Mouse (Mus musculus) WW6 (cell line): Measurements from ENCODE around the gene Diras1.
"Not testable (repeated sequence)": the region's sequence is repeated elsewhere in the genome, so short reads cannot be mapped to it uniquely, and the experiment has no call there.

Experiments used
- DNase-seq: peaks from one replicate; pipeline ENCODE4 v3.0.0-alpha.2; 2013; ENCODE audit warnings: low read depth, low spot score

Diras1 gene

DNA sequence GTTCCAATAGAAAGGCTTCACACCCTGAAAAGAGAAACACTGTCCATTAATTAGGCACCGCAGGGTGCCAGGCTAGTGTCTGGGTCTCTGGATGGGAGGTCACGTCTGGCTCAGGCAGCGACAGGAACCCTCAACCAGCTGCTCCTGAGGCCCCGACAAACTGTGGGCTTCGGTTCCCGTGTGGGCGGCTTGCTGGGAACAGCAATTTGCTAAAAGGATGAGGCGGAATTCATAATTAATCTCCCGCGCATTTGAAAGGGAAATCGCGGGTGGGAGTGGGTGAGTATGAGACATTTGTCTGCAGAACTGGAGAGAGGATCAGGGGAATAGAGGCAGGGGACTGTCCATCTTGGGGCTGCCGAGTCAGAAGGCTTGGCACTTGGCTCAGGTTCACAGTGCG lies 27.4 kb downstream of the Diras1 start:
- no peak for DNase-seq

DNA sequence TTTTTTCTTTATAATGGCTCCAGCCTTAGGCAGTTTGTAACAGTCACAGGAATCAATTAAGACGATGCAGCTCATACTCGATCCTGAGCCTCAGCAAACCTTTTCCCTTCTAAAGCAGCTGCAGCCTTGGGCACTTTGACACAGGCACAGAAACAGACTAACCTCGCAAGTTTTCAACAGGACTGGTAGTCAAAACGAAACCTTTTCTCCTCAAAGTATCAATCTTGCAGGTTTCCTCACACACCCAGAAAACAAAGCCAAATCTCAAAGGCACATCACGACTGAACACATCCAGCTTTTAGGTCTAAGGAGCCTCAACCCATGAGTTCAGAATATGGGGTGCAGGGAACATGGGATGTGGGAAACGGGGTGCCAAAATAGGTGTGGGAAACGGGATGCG lies 28.1 kb downstream of the Diras1 start:
- no peak for DNase-seq

DNA sequence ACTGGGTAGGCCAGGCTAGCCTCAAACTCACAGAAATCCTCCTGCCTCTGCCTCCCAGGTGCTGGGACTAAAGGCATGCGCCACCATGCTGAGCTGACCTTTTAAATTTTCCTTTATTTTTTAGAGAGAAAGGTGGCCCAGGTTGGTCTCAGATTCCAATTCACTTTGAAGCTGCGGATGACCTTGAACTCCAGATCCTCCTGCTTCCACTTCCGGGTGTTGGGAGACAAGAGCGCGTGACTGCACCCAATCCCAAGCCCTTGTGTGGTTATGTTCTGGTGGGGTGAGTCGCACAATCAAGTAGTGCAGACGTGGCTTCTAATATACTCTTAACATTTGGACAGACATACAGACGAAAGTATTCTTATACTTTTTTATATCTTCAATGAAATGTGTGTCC lies 29.0 kb downstream of the Diras1 start:
- no peak for DNase-seq

DNA sequence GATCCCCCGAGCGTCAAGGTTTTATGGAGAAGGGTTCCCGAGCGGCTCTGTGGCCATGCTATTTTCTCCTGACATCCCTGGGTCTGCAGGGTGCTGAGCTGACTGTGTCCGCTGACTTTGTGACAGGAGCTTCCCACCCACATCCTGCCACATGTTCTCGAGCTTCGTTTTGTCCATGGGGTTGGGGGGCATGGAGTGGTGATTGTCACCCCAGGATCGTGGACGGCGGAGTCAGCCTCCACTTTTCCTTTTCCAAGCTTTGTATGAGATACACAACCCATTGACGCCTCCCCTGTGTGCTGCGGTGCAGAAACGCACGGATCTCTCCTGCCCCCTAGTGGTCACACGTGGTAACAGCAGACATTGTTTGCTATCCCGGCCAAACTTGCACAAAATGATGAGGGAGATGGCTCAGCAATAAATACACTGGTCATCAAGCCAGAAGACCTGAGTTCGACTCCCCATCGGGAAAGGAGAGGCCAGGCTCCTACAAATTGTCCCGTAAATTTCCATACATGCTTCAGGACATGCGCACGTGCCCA lies 30.3 kb downstream of the Diras1 start:
- DNase-seq: peak; percentile 64

DNA sequence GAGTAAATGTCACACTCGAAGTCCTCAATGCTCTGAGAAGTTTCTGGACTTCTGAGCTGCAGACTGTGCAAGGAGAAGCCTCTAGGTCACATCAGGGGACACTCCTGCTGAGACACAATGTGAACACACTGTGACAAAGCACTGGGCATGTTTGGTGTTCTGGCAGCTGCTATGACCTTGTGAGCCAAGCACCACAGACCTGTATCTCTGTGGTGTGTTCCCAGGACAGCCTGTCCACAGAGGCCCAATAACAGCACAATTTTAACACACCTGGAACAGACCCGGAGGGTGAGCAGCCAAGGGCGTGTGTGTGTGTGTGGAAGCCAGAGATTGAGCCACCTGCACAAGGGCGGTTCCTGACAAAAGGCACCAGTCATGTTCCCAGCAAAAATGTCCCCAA lies 30.8 kb downstream of the Diras1 start:
- DNase-seq: no peak

DNA sequence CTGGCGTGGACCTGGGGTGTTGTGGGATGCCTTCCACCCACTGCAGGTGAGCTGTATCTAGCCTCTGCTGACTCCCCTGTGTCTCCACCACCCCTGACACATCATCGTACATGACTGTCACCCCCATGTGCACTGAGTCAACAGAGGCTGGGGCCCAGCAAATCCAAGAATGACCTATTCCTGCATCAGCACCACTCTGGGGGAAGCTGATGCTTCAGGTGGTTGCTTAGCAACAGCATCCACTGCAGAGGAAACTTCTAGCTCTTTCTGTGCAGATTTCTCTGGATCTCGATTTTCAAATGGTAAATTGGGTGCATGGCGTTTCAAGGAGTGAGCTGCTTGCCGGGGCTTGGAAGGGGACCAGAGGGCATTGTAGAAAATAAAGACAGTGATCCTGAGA lies 32.2 kb downstream of the Diras1 start:
- no peak for DNase-seq

DNA sequence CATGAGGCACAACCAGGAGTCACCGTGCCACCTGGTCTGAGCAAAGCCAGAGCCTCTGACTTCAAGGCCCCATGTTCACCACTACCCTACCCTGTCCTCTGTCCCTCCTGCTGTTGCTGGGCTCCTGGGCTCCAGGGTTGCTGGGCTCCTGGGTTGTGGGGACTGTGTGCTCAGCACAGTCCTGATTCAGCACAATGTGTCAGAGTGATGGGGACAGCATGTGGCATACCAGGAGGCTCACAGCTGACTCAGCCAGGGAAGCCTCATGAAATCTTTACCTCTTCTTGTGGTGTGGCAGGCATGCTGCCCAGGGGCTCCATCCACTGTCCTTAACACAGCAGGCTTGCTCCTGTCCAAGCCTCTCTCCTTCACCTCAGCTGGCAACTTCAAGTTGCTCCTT lies 33.5 kb downstream of the Diras1 start:
- no peak for DNase-seq

DNA sequence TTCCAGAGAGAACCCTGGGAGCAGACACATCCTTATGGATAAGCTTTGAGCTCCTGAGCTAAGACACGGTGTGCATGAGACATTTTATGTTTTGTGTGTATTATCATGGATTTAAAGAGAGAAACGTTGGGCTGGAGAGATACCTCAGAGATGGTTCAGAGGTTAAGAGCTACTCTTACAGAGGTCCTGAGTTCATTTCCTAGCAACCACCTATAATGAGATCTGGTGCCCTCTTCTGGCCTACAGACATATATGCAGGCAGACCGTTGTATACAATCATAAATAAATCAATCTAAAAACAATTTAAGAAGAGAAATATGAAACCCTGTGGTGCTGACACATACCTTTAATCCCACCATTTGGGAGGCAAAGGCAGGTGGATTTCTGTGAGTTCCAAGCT lies 34.5 kb downstream of the Diras1 start:
- DNase-seq: no peak

DNA sequence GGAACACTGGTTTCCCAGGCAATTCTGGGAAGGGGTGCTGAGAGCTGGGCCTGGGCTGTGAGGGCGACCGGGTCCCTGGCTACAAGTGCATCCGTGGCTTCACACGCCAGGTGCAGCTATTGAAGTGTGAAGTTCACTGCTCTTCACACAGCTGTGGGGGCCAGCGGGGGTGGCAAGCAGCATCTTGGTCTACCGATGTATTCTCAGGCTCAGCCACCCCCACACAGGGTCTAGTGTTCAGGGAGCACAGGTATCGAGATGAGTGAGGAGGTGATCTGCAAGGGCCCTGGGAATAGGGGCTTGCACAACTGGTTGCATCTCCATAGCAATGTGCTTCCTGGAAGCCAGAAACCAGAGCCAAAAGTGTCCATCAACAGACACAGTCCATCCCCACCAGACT lies 35.1 kb downstream of the Diras1 start:
- DNase-seq: no peak

DNA sequence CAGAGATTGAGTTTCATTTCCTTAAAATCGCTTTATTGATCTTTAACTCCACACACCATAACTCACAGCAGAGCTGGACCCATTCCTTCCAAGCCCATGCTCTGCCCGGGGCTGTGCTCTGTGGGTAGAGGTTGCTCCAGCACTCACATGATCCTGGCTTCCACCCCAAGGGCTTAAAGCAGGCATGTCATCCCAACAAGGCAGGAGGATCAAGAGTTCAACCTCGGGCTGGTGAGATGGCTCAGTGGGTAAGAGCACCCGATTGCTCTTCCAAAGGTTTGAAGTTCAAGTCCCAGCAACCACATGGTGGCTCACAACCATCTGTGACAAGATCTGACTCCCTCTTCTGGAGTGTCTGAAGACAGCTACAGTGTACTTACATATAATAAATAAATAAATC lies 35.6 kb downstream of the Diras1 start:
- not testable (repeated sequence) for DNase-seq

DNA sequence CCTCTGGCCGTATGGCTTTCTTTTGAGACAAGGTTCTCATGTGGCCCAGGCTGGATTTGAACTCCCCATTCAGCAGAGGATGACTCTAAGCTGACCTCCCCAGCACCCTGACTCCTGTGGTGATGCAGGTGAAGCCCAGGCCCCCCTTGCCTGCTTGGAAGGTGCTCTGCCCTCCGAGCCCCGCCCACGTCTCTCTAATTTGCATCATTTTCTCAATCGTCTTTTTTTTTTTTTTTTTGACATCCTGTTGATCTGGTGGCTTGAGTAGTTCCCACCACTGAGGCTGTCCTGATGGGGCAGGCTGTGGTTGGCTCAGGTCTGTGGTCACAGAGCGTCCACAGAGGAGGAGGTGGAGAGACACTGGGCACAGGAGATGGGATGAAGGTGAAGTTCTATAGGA lies 36.0 kb downstream of the Diras1 start:
- DNase-seq: no peak

DNA sequence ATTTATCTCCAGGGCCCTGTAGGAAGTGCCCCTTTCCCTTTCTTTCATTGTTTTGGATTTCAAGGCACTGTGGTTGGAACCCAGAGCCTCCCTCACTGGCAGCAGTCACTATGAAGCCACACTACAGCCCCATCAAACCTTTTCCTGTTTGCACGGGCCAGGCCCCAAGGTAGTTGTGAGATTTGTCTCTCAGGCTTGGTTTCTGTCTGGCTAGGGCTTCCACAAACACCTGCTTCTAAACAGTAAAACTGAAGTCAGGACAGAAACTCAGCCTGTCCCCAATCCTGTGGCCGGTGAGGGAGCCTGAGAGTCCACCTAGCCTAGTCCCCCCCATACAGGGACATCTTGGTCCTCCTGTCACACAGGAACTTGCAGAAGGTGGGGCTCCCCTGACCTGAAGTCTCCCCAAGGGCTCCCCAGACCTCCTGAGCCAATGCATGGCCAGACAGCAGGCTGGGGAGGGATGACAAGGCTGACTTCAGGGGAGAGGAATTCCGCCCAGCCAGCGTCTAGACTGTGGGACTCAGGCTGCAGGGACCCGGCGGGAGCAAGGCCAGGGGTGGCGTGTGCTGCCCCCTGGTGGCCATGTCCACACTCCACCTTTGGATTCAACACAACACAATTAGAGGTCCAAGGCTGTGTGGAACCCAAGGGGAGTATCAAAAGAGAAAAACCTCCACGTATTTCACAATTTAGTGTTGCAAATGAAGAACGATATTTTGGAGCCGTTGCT lies 37.6 kb downstream of the Diras1 start:
- DNase-seq: peak; percentile 67

DNA sequence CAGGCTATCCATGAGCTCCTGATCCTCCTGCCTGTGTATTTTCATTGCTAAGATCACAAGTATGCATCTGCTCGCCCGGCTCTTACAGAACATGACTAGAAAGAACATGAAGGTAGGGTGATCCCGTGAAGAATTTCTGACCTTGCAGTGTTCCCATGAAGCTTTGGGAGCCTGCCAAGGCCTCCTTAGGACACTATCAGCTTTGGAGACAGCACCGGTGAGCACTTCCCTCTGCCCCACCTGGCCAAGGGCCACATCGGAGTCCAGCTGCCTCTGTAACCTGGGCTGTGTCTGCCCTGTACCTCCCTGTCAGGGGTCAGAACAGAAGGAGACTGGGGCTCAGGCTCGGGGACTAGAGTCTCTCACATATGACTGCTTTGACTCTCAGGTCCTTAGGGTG lies 38.7 kb downstream of the Diras1 start:
- DNase-seq: no peak

DNA sequence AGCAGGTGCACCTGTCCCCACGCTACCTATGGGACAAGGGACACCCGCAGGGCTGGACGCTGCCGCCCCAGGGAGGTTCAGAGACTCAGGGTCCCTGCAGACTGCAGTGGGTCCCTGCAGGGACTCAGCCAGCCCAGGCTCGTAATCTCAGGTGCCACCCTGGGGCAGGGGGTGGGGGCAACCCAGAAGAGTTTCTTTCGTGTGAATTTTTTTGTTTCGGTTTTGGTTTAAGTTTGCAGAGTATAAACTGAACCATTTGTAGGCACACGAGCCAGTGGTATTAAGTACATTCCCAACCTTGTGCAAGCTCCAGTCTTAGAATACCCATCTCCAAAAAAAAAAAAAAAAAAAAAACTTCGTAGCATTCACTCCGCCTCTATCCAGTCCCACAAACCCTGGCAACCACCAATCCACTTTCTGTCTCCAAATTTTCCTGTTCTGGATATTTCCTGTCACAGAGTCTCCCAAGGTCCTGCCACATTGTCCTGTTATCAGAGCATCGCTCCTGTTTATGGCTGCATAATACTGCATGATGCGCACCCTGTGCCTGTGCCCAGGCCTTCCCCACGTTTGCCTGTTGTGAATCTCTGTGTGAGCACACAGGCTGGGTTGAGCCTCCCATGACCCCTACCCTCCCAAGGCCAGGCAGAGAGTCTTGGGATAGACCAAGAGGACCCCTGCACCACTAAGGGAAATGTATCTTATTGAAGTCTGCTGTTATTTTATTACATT lies 39.3 kb downstream of the Diras1 start:
- no peak for DNase-seq

DNA sequence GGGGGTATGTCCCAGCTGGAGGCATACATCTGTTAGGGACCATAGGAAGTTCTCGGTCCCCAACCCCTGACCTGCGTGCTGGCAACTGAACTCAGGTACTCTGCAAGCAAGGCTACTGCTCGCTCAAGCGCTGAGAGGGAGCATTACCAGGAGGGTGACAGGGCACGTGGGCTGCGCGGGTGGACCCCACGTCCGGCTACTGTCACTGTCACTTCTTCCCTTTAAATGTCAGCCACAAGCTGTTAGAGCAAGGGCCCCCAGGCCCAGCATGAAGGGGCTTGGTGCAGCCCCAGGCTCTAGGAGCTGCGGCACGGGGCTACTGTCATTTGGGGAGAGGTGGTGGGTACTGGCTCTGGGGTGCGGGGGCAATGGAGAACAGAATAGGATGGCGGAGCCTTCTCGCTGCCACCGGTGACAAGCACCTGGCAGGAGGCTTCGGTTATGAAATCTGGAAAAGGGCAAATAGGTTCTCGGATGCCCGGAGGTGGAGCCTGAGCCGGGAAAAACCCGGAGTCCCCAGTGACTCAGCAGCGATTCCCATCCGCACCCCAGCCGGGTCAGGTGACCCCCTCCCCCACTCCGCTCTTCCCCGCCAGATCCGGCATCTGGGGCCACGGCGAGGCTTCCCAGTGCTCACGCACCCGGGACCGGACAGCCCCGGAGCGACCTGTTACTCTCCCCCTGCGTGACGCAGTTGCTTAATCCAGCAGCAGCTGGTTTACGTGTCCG lies 40.1 kb downstream of the Diras1 start:
- no peak for DNase-seq

DNA sequence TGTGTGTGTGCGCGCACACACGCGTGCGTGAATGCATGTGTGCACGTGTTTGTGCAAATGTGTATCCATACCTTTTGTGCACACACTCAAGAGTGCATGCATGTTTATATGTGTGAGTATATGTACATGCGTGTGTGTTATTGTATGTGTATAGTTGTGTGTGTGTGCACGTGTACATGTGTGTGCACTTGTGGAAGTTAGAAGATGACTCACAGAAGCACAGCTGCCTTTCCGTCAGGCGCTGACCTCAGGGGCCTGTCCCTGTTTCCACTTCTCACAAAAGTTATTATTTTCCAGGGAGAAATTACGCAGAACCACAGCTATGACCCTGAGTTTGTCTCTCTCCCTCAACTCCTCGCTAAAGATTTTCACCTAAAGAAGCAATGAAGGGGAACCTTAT lies 41.2 kb downstream of the Diras1 start:
- DNase-seq: no peak

DNA sequence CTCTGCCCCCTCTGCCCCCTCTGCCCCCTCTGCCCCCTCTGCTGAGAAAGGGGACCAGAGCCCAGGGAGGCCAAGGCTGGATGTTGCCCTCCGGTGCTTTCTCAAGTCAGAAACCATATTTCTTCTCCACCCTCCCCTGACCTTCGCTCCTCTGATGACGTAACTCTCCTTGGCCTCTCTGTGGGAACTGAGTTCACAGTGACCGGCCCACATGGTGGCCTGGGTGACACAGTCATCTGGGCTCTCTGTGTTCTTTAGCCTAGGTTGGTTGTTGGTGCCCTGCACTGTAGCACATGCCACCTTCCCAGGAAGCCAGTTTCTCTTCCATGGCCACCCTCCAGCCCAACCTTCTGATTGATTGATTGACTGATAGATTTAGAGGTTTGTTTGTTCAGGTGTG lies 43.1 kb downstream of the Diras1 start:
- no peak for DNase-seq

DNA sequence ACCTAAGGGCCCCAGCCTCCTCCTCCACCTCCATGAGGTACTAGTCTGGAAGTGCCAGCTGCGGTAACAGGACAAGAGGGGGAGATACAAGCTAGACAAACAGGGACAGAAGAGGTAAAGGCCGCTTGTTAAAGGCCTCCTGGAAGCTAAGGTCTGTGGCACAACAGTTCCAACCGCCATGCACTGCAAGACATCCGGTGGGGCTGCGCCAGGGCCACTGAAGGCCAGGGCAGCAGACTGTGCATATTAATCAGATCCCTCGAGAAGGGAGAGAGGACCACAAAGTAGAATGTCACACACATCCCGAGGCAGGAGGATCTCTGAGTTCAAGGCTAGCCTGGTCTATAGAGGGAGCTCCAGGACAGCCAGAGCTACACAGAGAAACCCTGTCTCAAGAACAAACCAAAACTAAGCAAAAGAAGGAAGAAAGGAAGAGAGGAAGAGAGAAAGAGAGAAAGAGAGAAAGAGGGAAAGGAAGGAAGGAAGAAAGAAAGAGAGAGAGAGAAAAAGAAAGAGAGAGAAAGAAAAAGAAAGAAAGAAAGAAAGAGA lies 43.8 kb downstream of the Diras1 start:
- no peak for DNase-seq

DNA sequence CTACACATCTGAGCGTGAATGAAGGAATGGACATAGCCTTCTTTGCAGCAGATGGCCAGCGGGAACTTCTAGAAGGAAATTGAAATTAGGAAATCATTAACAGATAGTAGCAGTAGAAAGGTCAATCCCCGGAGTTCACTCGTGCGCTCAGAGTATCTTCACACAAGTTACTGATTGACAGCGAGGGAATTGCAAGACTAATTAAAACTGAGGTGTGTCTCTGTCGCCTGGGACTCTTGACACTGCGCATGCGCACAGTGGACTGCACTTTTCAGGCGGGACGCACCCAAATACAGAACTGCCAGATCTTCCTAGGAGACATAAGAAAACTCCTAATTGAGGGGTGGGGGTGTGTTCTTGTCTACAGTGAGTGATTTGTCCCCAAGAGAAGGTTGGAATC lies 50.0 kb downstream of the Diras1 start:
- no peak for DNase-seq

DNA sequence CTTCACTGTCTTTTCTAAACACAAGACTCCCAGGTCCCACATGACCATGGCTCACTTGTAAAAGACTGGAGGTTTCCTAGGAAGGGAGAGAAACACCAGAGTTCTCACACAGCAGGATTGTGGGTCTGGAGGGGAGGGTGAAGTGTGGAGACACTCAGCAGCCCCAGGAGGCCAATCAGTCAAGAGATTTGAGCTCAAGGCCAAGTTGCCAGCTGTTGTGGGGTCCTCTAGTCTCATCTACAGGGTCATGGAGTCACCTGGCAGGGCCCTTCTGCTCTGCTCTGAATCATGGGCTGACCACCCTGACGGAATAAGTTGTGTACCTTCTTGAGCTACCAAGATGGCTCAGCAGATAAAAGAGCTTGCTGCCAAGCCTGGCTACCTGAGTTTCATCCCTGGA lies 51.7 kb downstream of the Diras1 start:
- DNase-seq: no peak

DNA sequence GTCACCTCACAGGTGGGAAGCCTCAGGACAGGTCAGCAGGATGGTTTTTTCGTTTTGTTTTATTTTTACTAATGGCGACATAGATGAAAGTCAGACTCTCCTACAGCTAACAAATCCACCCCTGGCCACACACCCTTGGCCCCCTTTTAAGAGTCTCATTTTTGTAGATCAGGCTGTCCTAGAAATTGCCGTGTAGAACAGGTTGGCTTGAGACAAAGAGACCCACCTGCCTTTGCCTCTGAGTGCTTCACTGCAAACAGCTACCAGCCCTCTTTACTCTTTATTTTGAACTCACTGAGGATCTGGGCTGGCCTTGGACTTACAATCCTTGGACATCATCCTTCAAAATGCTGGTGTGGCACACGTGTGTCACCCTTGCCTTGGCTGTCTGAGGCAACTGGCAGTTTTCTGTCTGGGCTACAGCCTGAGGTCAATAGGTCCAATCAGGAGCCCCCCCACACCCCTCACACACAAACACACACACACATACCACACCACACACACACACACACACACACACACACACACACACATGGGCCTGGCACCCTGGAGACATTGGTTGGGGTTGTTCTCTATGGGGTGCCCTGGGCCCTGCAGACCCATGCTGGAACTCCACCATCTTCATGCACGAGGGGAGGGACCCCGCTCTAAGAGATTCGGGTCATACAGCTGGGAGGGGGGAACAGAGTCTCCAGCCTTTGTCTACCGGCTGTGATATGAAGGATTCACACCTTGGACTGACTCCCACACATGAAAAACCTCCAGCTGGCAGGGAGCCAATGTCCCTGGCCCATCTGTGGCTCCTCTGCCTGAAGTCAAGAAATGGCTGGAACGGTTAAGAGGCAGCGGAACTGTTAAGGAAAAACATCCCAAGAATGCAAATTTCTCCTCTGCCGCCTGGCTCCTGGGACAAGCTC lies 53.1 kb downstream of the Diras1 start:
- DNase-seq: no peak
